Comparison of ENCODE assay signal across 10 mouse cellular contexts in genomic region chr8:25389371-25389855, GRCm38 (mm10).
DNase-seq lines count a peak whose midpoint lies in the region; ATAC-seq lines count a peak whose summit lies in the region.
"Had no signal": no experiment of that assay in that cellular context is flagged by ENCODE, and none has a peak within 500 bp of the region (broad histone marks: within the 10 kb centered on the region; RNA-seq: fewer than 3 reads in every experiment).

No protein-coding gene starts in this region.

- peaks cover 28% of the 10 kb centered on the region for H3K4me1 ChIP-seq in midbrain, embryonic 16.5 days (ENCODE audit: control insufficient read depth, insufficient read depth, low read length)

- peak; percentile 21 to 32 for DNase-seq in layer of hippocampus, adult 18-20 months (ENCODE audit: low spot score in 2 of 2)
- DNase-seq in layer of hippocampus, adult 9-10 months (ENCODE audit: low spot score): no peak
- DNase-seq in cerebellum, adult 9-11 months: peak; percentile 72
- DNase-seq in gastrocnemius, postnatal 10 days: peak; percentile 21
- peak; percentile 47 for DNase-seq in layer of hippocampus, adult 9-11 months
- DNase-seq in thymus, postnatal 25 days: no peak
- no peak for DNase-seq in MN1 (ENCODE audit: low spot score)

- H3K9ac ChIP-seq in midbrain, embryonic 16.5 days (ENCODE audit: low read depth, low read length): no peak overlapping the region
- H3K9ac ChIP-seq: embryonic facial prominence, embryonic 15.5 days; limb, embryonic 12.5 days had no signal

- H3K4me2 ChIP-seq in midbrain, embryonic 16.5 days (ENCODE audit: low read length): no peak overlapping the region
- H3K4me2 ChIP-seq: embryonic facial prominence, embryonic 15.5 days; limb, embryonic 12.5 days had no signal

- no peaks in the 10 kb centered on the region for H3K27me3 ChIP-seq in midbrain, embryonic 16.5 days (ENCODE audit: control insufficient read depth, insufficient read depth, low read depth, low read length)
- H3K27me3 ChIP-seq: embryonic facial prominence, embryonic 15.5 days; limb, embryonic 12.5 days had no signal

- no peak overlapping the region for H3K4me3 ChIP-seq in midbrain, embryonic 16.5 days (ENCODE audit: low read depth, low read length)
- H3K4me3 ChIP-seq: embryonic facial prominence, embryonic 15.5 days; limb, embryonic 12.5 days had no signal

- 22% methylated on average over 10 of the region's 10 CpGs for WGBS in midbrain, embryonic 16.5 days

- H3K27ac ChIP-seq in midbrain, embryonic 16.5 days (ENCODE audit: low read length): peak overlapping the region; percentile 47
- H3K27ac ChIP-seq: embryonic facial prominence, embryonic 15.5 days; limb, embryonic 12.5 days had no signal

- peak; percentile 61 for ATAC-seq in midbrain, embryonic 16.5 days

- H3K9me3 ChIP-seq in midbrain, embryonic 16.5 days (replicated peaks; ENCODE audit: control insufficient read depth, low read length, poor library complexity, severe bottlenecking): no peaks in the 10 kb centered on the region
- H3K9me3 ChIP-seq: embryonic facial prominence, embryonic 15.5 days; limb, embryonic 12.5 days had no signal

- H3K36me3 ChIP-seq in midbrain, embryonic 16.5 days (ENCODE audit: control insufficient read depth, insufficient read depth, low read length): no peaks in the 10 kb centered on the region
- H3K36me3 ChIP-seq: embryonic facial prominence, embryonic 15.5 days; limb, embryonic 12.5 days had no signal

Comparison
In these comparisons a context has a peak if more than half of its experiments do, and no peak if none do; other contexts are left out.
1. DNase-seq: peak in layer of hippocampus, adult 18-20 months (2 of 2), cerebellum, adult 9-11 months (single experiment), gastrocnemius, postnatal 10 days (single experiment) and layer of hippocampus, adult 9-11 months (single experiment); none in layer of hippocampus, adult 9-10 months (single experiment), thymus, postnatal 25 days (single experiment) and MN1 (single experiment).